Mouse (Mus musculus) T-helper 17 cell (primary cell): Measurements from ENCODE around the gene Plb1.

Experiments
- in situ Hi-C, 2 experiments: fragments of 300-600 bp; cut with MboI, MseI; formaldehyde crosslinking; loops; 1 replicate in 1 of 2; 2 replicates in 1 of 2; pipeline ENCODE4 v1.15.1; 2025; ENCODE audit warnings: high pct_unique_total_duplicates in 2 of 2

The Plb1 gene

GRCm38 (mm10) chr5:32240741-32241140 is 8.2 kb downstream of the Plb1 start:
- in situ Hi-C loops = no loop called here

DNA sequence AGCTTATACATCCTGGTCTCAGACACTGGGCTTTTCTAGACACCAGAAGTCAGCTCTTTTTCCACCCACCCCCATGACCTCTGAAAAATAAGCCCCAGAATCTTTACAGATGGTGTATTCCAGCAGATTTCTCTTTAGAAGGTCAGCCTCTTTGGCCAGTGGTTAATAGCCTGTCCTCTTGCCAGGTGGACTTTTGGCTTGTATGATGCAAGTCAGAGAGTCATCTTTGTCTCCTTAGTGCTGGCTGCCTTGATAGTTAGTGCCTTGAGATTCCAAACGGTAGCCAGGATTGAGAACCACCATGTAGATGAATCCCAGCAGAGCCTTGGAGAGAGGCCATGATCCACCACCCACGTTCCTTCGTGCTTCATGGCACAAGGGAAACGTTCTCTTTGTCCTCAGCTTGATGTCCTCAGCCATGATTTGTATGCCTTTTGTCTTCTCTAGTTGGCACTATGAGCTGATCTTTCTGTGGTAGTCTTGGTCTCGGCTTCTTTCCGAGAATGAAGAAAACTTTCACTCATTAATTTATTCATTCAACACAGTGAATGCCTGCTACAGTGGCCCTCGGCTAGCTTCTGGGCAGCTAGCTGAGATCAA is 10.9 kb downstream of the Plb1 start:
- in situ Hi-C loops = no loop called here

- in situ Hi-C loops = no loop called here
Observed at GRCm38 (mm10) chr5:32245385-32245784, 12.9 kb downstream of the Plb1 start.

DNA sequence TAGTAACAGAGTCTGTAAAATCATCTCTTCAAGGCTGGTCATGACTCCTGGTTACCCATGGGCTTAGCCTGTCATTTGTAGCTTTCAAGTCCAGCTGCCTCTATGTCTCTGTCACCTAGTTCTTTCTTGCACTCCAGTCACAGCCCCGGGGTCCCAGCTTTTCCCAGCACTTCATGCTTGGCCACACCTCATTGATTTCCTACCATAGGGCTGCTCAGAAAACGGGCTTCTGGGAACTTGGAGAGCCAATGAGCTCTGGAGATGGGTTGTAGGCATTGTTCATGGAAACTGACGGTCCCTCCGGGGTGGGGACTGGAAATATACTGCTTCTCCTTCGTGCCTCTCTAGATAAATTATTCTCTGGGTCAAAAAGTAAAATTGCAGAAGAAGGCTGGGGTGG is 28.2 kb downstream of the Plb1 start:
- in situ Hi-C loops = no loop called here

GRCm38 (mm10) chr5:32261251-32261650 is 28.7 kb downstream of the Plb1 start:
- in situ Hi-C loops = no loop called here

DNA sequence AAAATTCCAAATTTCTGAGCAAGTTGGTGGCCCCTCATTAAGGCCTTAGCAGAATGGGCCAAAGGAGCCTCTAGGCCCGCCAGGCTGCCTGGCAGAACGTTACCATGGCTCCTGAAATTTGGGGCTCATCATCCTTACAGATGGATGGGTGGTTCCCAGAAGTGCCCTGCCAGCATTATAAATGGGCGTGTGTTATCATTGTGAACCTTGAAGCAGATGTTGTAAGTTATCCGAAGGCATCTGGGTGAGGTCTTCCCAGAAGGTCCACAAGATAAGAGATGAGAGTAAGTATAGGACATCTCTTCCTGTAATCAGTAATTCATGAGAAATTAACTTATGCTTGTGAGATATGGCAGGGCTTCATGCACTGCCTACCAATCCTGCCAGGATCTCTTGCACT is 30.0 kb downstream of the Plb1 start:
- in situ Hi-C loops = no loop called here

DNA sequence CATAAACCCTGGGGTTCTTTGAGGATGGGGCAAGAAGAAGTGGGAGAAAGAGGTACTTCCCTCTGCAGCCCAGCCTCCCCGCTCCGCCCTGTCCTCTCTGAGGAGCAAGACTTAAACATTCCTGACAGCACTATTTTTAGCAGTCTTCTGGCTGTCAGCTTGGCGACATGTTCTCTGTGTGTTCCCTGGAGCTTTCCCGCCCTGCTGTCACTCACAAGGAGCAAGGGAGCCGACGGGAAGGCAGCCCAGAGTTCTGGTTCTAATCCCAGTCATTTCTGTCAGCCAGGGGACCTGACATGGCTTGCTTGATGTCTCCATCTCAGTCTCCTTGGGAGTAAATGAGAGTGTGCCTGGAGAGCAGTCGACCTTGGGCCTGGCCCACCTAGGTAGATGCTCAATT is 40.0 kb downstream of the Plb1 start:
- in situ Hi-C loops = no loop called here

- in situ Hi-C loops = no loop called here
Observed at GRCm38 (mm10) chr5:32278000-32278694, 45.6 kb downstream of the Plb1 start.

DNA sequence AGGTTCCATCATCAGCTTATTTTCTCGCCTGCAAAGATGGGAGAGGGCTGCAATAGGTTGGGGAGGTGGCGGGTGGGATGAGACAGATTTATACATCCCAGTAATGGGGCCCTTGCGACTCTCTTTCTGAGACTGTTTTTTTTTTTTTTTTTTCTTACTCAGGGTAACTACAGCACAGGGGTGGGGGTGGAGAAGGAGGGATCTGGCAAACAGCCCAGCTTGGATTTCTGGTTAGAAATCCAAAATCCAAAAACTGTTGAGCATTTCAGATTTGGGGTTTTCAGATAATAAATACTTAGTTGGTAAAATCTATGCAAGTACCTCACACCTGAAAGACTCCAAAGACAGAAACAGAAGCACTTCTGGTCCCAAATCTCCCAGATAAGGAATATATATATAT is 47.6 kb downstream of the Plb1 start:
- in situ Hi-C loops = no loop called here

DNA sequence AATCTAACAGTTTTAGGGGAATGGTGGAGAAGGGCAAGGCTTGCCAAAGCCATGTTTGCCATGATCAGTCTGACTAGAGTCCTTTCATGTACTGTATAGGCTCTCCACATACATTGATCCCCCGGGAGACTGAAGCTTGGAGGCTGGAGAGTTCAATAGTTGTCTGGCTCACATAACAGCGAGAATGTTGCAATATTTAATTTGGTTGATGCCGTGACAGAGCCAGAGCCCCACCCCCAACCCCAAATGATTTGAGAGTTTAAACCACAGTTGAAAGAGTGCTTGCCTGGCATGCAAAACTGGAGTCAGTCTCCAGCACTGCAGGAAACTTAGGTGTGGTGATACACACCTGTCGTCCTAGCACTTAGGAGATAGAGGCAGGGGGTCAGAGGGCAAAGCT is 49.8 kb downstream of the Plb1 start:
- in situ Hi-C loops = no loop called here

DNA sequence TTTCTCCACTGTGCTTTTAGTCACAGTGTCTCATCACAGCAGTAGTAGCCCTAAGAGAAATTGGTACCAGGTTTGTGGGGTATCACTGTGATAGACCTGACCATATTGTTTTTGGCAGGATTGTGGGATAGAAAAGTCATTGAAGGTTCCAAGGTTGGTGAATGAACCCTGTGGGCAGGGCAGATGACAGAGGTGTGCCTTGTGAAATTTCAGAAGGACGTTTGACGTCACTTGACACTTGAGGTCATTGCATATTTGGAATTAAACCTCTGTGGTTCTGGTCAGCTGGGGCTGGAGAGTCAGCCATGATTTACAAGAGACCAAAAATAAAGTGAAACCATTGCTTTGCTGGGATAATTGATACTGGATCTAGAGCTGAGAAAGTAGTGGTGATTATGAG is 50.9 kb downstream of the Plb1 start:
- in situ Hi-C loops = no loop called here

DNA sequence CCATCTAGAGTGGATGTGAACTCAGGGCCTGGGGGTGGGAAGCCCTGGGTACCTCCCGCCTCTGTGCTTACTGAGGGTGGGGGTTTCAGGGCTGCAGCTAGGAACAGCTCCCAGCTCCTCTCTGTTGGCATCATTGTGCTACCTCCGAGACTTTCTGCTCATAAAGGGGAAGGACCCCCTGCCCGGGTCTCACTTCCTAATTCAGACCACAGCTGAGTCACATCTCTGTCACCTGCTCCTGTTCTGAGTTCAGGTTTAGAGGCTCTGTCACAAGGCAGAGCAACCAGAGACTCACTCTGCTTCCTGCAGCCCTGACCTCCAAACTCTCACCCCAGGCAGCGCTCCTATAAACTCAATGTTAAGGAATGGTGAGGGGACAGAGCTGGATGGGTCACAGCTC is 53.8 kb downstream of the Plb1 start:
- in situ Hi-C loops = no loop called here

DNA sequence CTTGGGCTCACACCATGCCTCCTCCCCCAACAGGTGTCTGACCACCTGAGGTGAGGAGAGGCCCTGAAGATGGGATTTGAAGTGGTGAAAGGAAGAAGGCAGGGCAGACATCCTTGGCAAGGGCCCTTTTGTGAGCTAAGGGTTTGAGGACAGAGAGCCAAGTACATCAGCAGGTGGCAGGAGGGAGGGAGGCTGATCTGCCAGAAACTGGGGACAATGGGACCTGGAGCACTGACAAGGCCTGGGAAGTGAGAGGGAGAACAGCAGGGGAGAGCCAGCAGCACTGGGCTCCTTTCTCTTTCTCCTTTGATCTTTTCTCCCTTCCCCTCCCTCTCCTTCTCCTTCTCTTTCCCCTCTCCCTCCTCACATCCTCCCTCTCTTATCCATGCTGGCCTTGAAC is 55.5 kb downstream of the Plb1 start:
- in situ Hi-C loops = no loop called here

DNA sequence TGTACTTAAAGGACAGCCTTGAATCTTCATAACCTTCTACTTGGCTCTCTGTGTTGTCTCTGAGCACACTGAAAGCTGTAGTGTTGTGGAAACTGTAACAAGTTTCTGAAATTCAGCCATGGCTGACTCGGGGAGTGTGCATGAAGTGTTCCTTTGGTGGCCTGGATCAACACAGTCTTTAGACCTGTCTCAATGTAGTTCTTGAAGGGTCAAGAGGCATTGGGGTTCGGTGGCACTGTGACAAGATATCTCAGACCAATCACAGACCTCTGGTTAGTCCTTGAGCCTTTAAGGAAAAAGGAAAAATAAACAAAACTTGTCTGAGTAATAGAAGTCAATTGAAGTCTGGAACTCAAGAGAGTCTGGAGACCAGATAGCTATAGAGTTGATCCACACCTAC is 58.8 kb downstream of the Plb1 start:
- in situ Hi-C loops = no loop called here

- in situ Hi-C loops = loop anchor here in 1 of 2 experiments (10.0 kb wide), 1 partner anchor 212 kb away; no protein-coding TSS in a partner anchor
Observed at GRCm38 (mm10) chr5:32302991-32303921, 70.7 kb downstream of the Plb1 start.

DNA sequence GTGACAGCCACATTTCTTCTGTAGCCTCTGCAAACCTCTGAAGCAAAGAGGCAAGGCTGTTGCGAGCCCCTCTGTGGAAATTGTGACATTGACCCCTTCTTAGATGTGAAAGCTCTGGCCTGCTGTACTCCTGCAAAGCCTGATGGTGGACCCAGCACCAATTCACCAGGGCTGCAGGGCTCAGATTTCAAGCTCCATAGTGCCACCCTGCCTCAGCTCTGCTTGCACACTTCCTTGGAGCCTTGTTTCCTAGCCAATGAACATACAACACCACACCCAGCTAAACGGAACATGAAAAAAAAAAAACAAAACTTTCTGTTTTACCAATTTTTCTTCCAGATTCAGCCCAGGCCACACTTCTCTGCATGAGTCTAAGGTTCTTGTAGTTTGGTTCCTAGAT is 74.6 kb downstream of the Plb1 start:
- in situ Hi-C loops = loop anchor here (5.0 to 10.0 kb wide), 2 partner anchors 75 to 208 kb away; partner anchors contain the start of gene Plb1 (in 1 of the 2)

- in situ Hi-C loops = loop anchor here (5.0 to 10.0 kb wide), 2 partner anchors 76 to 206 kb away; partner anchors contain the start of gene Plb1 (in 1 of the 2)
Observed at GRCm38 (mm10) chr5:32308647-32309046, 76.1 kb downstream of the Plb1 start.

DNA sequence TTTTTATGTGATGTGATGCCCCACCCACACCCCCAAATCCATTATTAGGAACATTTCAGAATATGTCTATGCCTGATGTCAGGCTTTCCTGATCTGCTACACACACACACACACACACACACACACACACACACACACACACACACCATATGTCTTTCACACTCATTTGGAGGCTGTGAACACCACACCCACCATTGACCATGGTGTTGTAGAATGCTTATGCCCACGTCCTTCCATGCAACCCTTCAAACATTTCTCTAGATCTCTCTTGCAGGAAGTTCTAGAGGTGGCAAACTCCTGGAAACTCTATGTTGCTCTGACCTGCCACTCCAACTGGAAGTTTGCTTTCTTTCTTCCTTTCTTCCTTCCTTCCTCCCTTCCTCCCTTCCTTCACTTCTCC is 77.2 kb downstream of the Plb1 start:
- in situ Hi-C loops = loop anchor here (5.0 to 10.0 kb wide), 2 partner anchors 77 to 205 kb away; partner anchors contain the start of gene Plb1 (in 1 of the 2)

GRCm38 (mm10) chr5:32310802-32311201 is 78.3 kb downstream of the Plb1 start:
- in situ Hi-C loops = no loop called here

GRCm38 (mm10) chr5:32311589-32312166 is 79.2 kb downstream of the Plb1 start:
- in situ Hi-C loops = no loop called here

DNA sequence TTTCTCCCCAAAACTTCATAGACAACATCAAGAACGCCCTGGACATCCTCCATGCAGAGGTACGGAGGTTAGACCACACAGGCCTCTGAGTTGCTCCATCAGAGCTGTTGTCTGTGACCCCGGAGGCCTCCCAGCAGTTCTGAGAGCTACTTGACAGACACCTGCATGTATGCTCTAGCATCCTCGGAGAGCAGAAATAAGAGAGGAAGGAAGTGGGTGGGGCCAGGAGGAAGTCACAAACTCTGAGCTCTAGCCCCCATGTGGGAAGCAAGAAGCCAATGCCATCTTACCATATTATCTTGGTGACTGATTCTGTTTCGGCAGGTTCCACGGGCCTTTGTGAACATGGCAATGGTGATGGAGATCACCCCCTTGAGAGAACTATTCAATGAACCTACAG is 81.2 kb downstream of the Plb1 start:
- in situ Hi-C loops = no loop called here

- in situ Hi-C loops = no loop called here
Observed at GRCm38 (mm10) chr5:32314731-32315130, 82.2 kb downstream of the Plb1 start.
